Mouse (Mus musculus): ENCODE measurements around the gene Phactr1. TPM values are rescaled to one million over a fixed set of nuclear protein-coding genes. Genes with fewer than 3 reads are reported as not detected.

Phactr1 gene
- total and polyA plus RNA-seq, 3 experiments = not detected

GRCm38 (mm10) chr13:43008466-43008865 lies 328.0 kb downstream of the Phactr1 start:
- no peaks in the 10 kb centered on the region for H3K79me2 ChIP-seq (ENCODE audit: control insufficient read depth, insufficient read depth, low read length, poor library complexity)

DNA sequence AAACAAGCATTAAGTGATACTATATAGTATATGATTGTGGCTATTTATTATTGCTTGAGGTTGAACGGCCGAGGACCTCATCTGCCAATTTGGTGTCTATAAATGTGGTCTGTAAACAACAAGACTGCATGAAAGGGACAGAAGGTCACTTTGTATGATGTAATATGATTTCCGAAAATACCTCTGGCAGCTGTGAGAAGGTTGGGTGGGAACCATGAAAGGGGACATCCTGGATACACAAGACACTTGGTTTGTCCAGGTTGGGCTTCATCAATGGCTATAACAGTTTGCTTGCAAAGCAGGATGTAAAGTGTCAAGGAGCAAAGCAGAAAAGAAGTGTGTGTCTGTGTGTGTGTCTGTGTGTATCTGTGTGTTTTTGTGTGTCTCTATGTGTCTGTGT lies 329.2 kb downstream of the Phactr1 start:
- H3K79me2 ChIP-seq (ENCODE audit: control insufficient read depth, insufficient read depth, low read length, poor library complexity) = no peaks in the 10 kb centered on the region
- no peaks in the 10 kb centered on the region for H3K4me1 ChIP-seq (ENCODE audit: control insufficient read depth in 1 of 2, insufficient read depth in 2 of 2, low read length in 2 of 2)
- H3K9ac ChIP-seq (ENCODE audit: control insufficient read depth, low read depth, low read length, poor library complexity, severe bottlenecking) = no peak overlapping the region
- H3K36me3 ChIP-seq (ENCODE audit: control insufficient read depth in 1 of 2, insufficient read depth in 2 of 2, low read length in 2 of 2) = no peaks in the 10 kb centered on the region
- no peaks in the 10 kb centered on the region for H3K9me3 ChIP-seq (replicated peaks; ENCODE audit: insufficient read depth, low read length)
- H3K27me3 ChIP-seq (ENCODE audit: control insufficient read depth in 1 of 2, insufficient read depth in 2 of 2, low read length in 2 of 2) = no peaks in the 10 kb centered on the region; a peak in 1 of 4 replicates
- TF ChIP-seq EP300 (IDR thresholded peaks at IDR 0.05; ENCODE audit: low read depth in 1 of 2, low read length in 2 of 2) (no peak), USF2 (IDR thresholded peaks at IDR 0.05; ENCODE audit: borderline replicate concordance in 1 of 2, insufficient read depth in 1 of 2, low read depth in 1 of 2, low read length in 2 of 2) (no peak), MAFK (IDR thresholded peaks at IDR 0.05; ENCODE audit: borderline replicate concordance, low read depth, low read length) (no peak), BHLHE40 (IDR thresholded peaks at IDR 0.05; ENCODE audit: borderline replicate concordance, low read depth, low read length) (no peak), NRF1 (IDR thresholded peaks at IDR 0.05; ENCODE audit: insufficient read depth, low read depth, low read length, poor library complexity, severe bottlenecking) (no peak), SIN3A (IDR thresholded peaks at IDR 0.05; ENCODE audit: low read length) (no peak)
- H3K27ac ChIP-seq (ENCODE audit: control insufficient read depth, low read depth, low read length) = no peak overlapping the region
- no peak overlapping the region for H3K4me3 ChIP-seq (ENCODE audit: control insufficient read depth in 1 of 2, insufficient read depth in 1 of 2, low read depth in 2 of 2, low read length in 2 of 2)
- DNase-seq (ENCODE audit: low read depth, low spot score) = no peak

More at GRCm38 (mm10) chr13:43008466-43008865, 328.0 kb downstream of the Phactr1 start:
- H3K27ac ChIP-seq (ENCODE audit: control insufficient read depth, low read depth, low read length) = no peak overlapping the region
- no peak overlapping the region for H3K4me3 ChIP-seq (ENCODE audit: control insufficient read depth in 1 of 2, insufficient read depth in 1 of 2, low read depth in 2 of 2, low read length in 2 of 2)
- H3K9ac ChIP-seq (ENCODE audit: control insufficient read depth, low read depth, low read length, poor library complexity, severe bottlenecking) = no peak overlapping the region
- H3K27me3 ChIP-seq (ENCODE audit: control insufficient read depth in 1 of 2, insufficient read depth in 2 of 2, low read length in 2 of 2) = no peaks in the 10 kb centered on the region; a peak in 1 of 4 replicates
- no peak for DNase-seq (ENCODE audit: low read depth, low spot score)
- H3K36me3 ChIP-seq (ENCODE audit: control insufficient read depth in 1 of 2, insufficient read depth in 2 of 2, low read length in 2 of 2) = no peaks in the 10 kb centered on the region
- TF ChIP-seq RCOR1 (IDR thresholded peaks at IDR 0.05; ENCODE audit: low read depth, low read length) = no peak
- no peak for TF ChIP-seq HCFC1 (IDR thresholded peaks at IDR 0.05; ENCODE audit: low read depth, low read length)
- TF ChIP-seq ZMIZ1 (IDR thresholded peaks at IDR 0.05; ENCODE audit: low read depth, low read length) = no peak
- no peak for TF ChIP-seq SIN3A (IDR thresholded peaks at IDR 0.05; ENCODE audit: low read length)
- no peak for TF ChIP-seq POLR2A (IDR thresholded peaks at IDR 0.05; ENCODE audit: control insufficient read depth in 1 of 2, insufficient read depth in 1 of 2, low read depth in 1 of 2, low read length in 2 of 2, poor library complexity in 1 of 2)
- no peak for TF ChIP-seq MEF2A (IDR thresholded peaks at IDR 0.05; ENCODE audit: extremely low read depth, insufficient replicate concordance, low read depth, low read length, poor library complexity, severe bottlenecking)
- no peak for TF ChIP-seq JUND (IDR thresholded peaks at IDR 0.05; ENCODE audit: low read depth, low read length)
- H3K4me1 ChIP-seq (ENCODE audit: control insufficient read depth in 1 of 2, insufficient read depth in 2 of 2, low read length in 2 of 2) = no peaks in the 10 kb centered on the region
- H3K9me3 ChIP-seq (replicated peaks; ENCODE audit: insufficient read depth, low read length) = no peaks in the 10 kb centered on the region

DNA sequence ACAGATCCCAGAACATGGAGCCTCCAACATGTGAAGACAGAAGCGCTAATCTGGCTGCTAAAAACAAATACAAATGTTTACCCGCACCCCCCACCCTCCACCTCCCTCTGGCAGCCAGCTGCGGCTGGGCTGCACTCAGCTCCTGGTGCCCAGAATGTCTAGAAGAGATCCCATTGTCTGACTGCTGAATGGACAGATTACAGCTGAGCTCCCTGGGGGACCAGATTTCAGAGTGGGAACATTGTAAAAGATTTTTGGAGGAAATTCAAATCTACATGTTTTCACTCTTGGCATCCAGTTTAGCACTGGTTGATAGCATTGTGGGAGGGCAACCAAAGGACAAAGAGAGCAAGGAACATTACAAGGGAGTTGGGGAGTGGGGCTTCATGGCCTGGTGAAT lies 331.1 kb downstream of the Phactr1 start:
- TF ChIP-seq RAD21 (IDR thresholded peaks at IDR 0.05; ENCODE audit: low read depth, low read length) = no peak
- no peak for TF ChIP-seq MEF2A (IDR thresholded peaks at IDR 0.05; ENCODE audit: extremely low read depth, insufficient replicate concordance, low read depth, low read length, poor library complexity, severe bottlenecking)
- no peak for TF ChIP-seq GATA1 (IDR thresholded peaks at IDR 0.05; ENCODE audit: low read depth, low read length)
- no peak for TF ChIP-seq GABPA (IDR thresholded peaks at IDR 0.05; ENCODE audit: low read depth, low read length)
- TF ChIP-seq ZC3H11A (IDR thresholded peaks at IDR 0.05; ENCODE audit: low read depth, low read length) = no peak
- TF ChIP-seq NELFE (IDR thresholded peaks at IDR 0.05; ENCODE audit: low read depth, low read length) = no peak
- Histone ChIP-seq H3K79me2 (ENCODE audit: control insufficient read depth, insufficient read depth, low read length, poor library complexity) (no peaks in the 10 kb centered on the region), H3K4me3 (ENCODE audit: control insufficient read depth in 1 of 2, insufficient read depth in 1 of 2, low read depth in 2 of 2, low read length in 2 of 2) (no peak overlapping the region), H3K9me3 (replicated peaks; ENCODE audit: insufficient read depth, low read length) (no peaks in the 10 kb centered on the region), H3K4me1 (ENCODE audit: control insufficient read depth in 1 of 2, insufficient read depth in 2 of 2, low read length in 2 of 2) (no peaks in the 10 kb centered on the region), H3K9ac (ENCODE audit: control insufficient read depth, low read depth, low read length, poor library complexity, severe bottlenecking) (no peak overlapping the region), H3K27ac (ENCODE audit: control insufficient read depth, low read depth, low read length) (no peak overlapping the region), H3K36me3 (ENCODE audit: control insufficient read depth in 1 of 2, insufficient read depth in 2 of 2, low read length in 2 of 2) (no peaks in the 10 kb centered on the region), H3K27me3 (ENCODE audit: control insufficient read depth in 1 of 2, insufficient read depth in 2 of 2, low read length in 2 of 2) (no peaks in the 10 kb centered on the region; a peak in 1 of 4 replicates)
- DNase-seq (ENCODE audit: low read depth, low spot score) = no peak
